Mouse (Mus musculus) thymus, postnatal 25 days (tissue): ENCODE measurements around the gene Slc25a48.

ENCODE experiments used
- DNase-seq: peaks from one replicate; pipeline ENCODE4 v3.0.0; 2022

Gene Slc25a48

DNA sequence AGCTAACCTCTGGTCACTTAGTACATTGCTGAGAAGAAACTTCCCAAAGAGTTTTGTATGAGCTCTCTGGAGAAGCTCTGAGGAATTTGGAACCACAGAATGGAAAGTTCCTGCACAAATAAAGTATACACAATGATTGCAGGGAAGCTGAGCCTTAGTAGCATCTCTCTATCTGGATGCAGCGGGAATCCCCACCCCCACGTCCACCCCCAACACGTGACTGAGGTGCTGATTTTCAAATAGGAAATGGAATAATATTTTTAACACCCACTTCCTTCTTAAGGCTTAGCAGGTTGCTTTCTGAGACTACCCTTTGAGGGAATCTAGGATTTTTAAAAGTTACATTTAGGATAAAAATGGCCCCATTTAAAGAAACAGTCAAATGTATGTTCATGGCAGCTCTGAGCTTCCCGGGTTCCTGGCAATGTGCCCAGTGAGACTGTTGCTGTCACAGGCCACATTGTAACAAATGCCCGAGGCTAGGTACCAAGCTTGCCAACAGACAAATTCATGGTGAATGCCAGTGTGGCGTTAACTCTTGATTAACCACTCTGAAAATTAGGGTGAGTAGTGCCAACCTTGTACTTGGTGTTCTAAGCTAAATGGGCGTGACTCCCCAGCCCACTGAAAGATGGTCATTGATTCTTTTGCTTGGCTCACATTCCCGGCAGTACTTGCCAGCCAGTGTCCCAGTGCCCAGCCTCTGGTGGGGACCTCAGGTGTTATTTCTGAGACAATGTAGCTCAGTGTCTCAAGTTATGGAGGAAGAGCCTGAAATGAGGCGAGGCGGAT, 11.3 kb downstream of the Slc25a48 start:
- DNase-seq = no peak

GRCm38 (mm10) chr13:56450035-56450434, 11.9 kb downstream of the Slc25a48 start:
- DNase-seq = no peak

DNA sequence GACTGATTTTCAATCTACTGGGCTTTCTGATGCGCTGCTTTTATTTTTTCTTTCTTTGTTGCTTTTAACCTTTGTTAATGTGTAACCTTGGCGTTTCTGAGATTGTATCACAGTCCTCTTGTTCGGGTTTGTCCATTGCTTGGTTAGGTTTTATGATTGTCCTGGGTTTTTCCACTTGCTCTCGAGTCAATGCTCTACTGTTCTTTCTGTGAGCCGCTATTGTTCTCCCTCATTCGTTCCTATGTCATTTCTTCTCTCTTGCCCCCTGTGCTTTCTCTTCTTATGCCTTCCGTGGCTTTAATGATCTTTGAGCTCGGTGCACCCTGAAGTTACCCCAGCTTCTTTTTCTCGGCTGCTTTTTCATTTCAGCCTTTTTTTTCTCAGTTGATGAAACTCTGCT, 19.8 kb downstream of the Slc25a48 start:
- no peak for DNase-seq

- no peak for DNase-seq
Measured at GRCm38 (mm10) chr13:56461460-56461859, 23.3 kb downstream of the Slc25a48 start.

- no peak for DNase-seq
Measured at GRCm38 (mm10) chr13:56462791-56463190, 24.6 kb downstream of the Slc25a48 start.

DNA sequence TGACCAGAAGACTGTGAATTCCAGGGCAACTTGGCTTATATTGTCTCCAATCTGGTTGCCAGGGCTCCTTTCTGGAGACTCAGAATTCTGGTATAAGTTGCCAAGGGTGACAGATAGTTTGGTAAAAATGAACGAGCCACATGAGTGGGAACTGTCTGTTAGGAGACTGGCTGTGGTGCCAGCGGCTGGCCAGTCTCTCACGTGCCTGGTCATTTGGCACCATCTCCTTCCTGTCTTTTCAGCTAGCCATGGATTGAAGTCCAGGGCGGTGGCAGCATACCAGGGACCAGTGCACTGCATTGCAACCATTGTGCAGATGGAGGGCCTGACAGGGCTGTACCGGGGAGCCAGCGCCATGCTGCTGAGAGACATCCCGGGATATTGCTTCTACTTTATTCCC, 25.1 kb downstream of the Slc25a48 start:
- DNase-seq = no peak

GRCm38 (mm10) chr13:56463750-56464149, 25.6 kb downstream of the Slc25a48 start:
- no peak for DNase-seq

DNA sequence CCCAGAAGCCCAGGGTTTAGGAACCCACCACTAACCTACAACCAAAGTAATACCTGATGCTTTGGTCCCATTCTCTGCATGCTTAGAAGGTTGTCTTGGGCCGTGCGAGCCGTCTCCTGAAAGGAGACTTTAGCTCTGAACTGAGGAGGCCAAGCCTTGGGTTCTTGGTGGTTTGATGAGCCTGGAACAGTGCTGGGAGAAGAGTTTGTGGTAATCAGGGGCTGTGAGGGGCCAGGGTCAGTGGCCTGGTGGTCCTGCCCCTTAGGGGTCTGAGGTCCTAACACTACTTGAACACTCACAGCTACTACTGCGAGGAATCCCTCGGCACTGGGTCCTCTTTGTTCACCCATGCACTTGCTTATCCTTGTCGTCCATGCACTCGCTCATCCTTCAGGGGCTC, 29.6 kb downstream of the Slc25a48 start:
- no peak for DNase-seq

DNA sequence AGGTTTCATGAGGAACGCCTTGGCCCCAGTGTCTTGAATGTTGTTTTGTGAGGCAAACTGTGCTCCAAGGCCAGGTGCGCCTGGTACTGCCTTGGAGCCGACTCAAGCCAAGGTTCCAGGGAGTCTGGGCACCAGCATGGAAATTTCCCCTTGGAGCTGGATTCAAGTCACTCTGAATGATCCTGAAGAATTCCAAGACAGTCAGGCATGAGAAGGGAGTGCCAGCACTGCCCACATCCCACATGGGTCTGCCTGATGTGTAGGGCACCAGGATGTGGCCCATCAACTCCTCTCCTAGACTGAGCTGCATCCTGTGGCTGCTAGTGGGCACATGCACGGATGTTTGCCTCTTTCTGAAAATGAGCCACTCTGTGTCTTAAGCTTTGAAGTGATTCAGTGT, 30.4 kb downstream of the Slc25a48 start:
- no peak for DNase-seq

DNA sequence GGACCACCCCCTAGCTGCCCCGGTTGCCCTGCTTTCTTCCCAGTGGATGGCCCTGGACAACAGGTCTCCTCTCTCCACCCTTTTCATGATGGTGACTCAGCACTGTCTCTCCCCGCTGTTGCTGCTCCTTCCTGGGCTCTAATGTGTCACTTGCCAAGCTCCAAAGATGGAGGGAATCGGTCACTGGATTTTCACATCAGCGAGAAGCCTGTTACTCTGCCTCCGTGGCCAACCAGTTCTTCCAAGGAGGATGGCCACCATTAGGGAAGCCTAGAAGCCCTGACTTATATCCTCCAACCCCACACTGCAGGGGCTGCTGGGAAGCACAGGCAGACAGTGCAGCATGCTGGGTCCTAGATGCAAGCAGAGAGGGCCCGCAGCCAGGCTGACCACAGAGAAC, 33.1 kb downstream of the Slc25a48 start:
- no peak for DNase-seq

DNA sequence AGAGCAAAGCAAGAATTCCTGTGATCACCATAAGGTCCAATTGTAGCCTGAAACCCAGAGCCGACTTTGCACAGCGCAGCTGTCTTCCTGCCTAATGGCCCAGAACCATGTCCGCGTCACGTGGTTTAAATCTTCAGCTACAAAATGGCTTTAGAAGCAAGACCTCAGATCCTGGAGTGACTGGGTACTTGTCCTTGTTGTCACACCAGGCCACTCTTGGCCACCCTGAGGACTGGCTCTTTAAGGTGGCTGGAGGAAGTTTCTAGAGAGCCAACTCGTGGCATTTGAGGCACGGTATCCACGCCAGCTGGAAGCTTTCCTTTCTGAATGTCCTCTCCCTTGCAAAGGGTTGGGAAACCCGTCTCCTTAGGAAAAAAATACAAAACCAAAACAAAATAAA, 33.8 kb downstream of the Slc25a48 start:
- no peak for DNase-seq

- DNase-seq = no peak
Measured at GRCm38 (mm10) chr13:56472661-56473060, 34.5 kb downstream of the Slc25a48 start.

DNA sequence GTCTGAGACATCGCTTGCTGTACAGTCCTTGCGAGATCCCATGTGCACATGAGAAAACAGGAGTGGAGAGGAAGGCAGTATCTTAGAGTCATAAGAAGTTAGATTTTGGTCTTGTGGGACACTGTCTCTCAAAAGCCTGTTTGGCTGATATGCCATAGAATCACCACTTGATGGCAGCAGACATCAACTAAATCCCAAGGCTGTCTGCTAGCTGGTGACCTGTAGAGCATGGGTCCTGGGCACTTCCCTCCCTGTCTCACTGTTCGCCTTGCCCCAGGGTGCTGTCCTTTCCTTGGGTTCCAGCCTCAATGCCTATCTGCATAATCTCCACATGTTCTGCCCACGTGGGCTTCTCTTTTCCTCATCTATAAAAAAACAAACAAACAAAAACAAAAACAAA, 37.2 kb downstream of the Slc25a48 start:
- peak; percentile 48 for DNase-seq

DNA sequence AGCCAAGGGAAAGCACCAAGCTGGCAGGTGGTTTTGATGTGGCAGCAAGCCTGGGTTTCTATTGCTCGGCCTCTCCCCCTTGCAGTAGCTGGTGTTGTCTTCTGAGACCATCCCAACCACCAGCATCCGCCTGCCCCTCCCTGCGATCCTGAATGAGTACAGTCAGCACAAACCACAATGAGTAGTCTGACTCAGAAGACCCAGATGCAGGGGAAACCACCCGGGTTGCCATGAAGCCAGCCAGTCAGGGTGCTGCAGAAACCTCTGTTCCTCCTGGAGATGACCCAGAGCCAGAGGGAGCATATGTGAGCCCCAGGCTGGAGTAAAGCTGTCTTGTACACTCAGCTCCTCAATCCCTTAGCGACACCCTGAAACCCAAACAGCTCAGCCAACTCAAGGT, 38.6 kb downstream of the Slc25a48 start:
- peak; percentile 72 for DNase-seq

DNA sequence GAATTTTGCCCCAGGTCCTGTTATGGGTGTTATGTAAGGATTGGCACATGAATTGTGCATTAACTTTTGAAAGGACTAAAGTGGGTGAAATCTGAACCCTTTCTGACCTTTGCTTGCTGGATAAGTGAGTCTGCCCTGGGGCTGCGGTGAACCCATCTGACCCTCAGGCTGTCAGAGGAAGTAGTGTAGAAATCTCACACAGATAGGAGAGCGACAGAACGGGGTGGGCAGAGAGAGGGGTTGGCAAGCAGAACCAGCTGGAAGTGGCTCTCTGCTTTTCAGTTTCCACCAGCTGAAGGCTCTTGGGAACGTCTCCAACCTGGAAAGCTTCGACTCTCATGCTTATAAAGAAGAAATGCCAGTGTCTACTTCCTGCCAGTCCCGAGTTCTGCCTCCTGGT, 39.1 kb downstream of the Slc25a48 start:
- DNase-seq = no peak

DNA sequence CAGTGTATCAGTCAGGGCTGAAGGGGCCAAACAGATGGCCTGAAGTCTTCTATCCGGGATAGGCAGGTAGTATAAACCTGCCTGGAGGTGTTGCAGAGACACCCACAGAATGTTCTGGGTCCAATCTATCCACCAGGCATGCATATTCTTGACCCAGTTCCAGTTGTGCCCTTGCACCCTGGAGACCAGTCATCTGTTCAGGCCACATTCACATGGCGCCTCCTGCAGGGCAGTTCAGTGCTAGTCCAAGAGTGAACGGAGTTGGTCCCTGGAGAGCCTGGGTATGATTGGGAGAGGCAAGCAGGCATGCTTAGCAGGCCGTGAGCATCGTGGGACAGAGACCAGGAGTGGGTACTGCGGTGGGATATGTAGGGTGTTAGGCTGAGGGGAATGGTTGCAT, 39.9 kb downstream of the Slc25a48 start:
- DNase-seq = no peak

- DNase-seq = no peak
Measured at GRCm38 (mm10) chr13:56482146-56482545, 44.0 kb downstream of the Slc25a48 start, which contains the start of gene Il9. TSS of gene Il9 (minus strand) at chr13:56482246.

- no peak for DNase-seq
Measured at GRCm38 (mm10) chr13:56488012-56488411, 49.9 kb downstream of the Slc25a48 start.

DNA sequence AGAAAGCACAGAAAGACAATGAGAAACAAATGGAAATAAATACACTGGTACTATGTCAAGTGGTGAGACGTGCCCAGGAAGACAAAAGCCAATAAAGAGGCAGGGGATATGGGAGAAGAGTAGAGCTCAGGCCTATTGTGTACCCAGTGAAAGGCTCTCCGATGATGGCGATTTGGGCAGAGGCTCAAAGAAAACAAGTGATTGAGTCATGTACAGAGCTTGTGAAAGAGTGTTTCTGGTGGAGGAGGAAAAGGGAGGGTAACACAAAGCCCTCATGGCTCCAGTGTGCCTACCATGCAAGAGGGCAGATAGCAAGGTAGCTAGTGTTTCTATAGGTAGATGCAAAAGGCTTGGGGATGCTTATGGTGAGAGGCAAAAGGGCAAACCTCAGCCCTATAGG, 56.3 kb downstream of the Slc25a48 start:
- DNase-seq = no peak

DNA sequence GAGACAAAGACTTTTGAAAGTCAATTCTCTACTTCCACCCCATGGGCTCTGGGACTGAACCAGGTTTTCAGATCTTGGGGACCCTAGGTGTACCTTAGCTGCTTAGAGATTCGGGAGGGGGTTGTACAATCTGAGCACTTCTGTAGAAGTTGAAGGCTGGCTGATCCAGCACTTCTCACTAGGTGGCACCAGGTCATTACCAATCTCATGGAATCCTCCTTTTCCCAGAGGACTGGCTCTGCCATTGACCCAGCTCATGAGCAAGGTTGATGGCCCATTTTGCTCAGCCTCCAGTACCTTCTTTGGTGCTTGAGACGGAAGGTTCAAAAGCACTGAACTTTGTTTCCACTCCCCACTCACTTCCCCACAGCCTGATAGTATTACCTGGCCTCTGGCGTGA, 62.0 kb downstream of the Slc25a48 start:
- no peak for DNase-seq

- no peak for DNase-seq
Measured at GRCm38 (mm10) chr13:56500636-56501035, 62.5 kb downstream of the Slc25a48 start.

DNA sequence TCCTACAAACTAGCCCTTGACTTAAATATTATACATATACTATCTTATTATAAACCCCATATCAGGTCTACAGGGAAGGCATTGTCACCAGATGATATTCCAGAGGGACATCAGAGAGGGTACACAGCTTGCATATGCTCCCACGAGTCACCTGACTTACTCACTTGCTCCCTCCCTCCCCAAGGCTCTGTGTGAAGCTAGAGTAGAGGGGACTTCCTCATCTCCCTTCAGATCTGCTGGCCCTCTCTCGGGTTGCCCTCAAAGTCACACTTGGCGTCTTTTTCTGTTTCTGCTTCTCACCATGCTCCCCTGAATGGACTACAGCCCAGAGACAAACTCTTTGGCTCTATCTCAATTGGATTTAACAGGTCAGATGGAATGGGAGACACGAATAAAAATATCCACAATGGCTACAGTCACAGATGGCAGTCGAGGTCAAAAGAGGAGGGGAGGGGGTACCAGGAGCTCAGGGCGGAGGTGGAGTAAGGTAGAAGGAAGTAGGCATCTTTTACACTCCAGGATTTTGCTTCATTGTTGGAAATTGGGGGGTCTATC, 63.8 kb downstream of the Slc25a48 start:
- DNase-seq = no peak

GRCm38 (mm10) chr13:56506871-56507496, 68.8 kb downstream of the Slc25a48 start:
- DNase-seq = peak; percentile 62

DNA sequence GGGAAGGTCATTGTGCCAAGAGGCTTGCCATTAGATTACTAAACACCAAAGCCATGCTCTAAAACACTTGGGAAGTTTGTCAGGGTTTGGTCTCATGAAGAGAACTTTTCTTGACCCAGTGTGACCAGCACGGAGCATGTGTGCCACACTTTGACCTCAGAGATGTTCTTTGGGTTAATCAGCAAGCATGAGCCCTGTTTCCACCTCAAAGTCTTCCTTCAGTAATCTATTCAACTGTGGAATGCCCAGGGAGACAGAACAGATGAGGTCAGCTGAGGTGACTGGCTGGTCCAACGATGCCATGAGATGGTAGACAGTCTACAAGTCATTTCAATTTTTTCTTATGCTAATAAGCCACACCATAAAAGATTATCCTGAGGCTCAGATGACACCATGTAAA, 71.6 kb downstream of the Slc25a48 start:
- no peak for DNase-seq
